Mouse (Mus musculus): ENCODE measurements around the gene Senp3. TPM values are rescaled to one million over a fixed set of nuclear protein-coding genes. Genes with fewer than 3 reads are reported as not detected.
A peak's percentile ranks its signal among the peaks of the same experiment; 100 is the strongest.

Gene Senp3
- polyA plus RNA-seq, 1 experiment, result not detected

GRCm38 (mm10) chr11:69685526-69686148, 3.8 kb upstream of the Senp3 start, which contains the start of gene Tnfsf13:
Gene Tnfsf13, minus strand, starts transcription at chr11:69685784.
- TF ChIP-seq CTCF (IDR thresholded peaks at IDR 0.05; ENCODE audit: insufficient read depth, low read depth, low read length) (no peak), POLR2A (IDR thresholded peaks at IDR 0.05; ENCODE audit: insufficient read depth, low read depth, low read length) (no peak; the same call in 1 of the 2 replicates)
- no peak within 1 kb of the TSS for H3K4me3 ChIP-seq (ENCODE audit: insufficient read depth, low read depth, low read length)
- peaks cover 24% of the 10 kb centered on the region for H3K4me1 ChIP-seq (ENCODE audit: control insufficient read depth, insufficient read depth, low read length)
- 40% methylated on average over 10 of the region's 10 CpGs for WGBS
- H3K27ac ChIP-seq (ENCODE audit: insufficient read depth, low read depth, low read length), result peak within 1 kb of the TSS; percentile 94

GRCm38 (mm10) chr11:69684936-69685335, 3.1 kb upstream of the Senp3 start:
- no peak overlapping the region for H3K4me3 ChIP-seq (ENCODE audit: insufficient read depth, low read depth, low read length)
- WGBS, result 72% methylated on average over 6 of the region's 6 CpGs
- TF ChIP-seq CTCF (IDR thresholded peaks at IDR 0.05; ENCODE audit: insufficient read depth, low read depth, low read length), result no peak
- no peak for TF ChIP-seq POLR2A (IDR thresholded peaks at IDR 0.05; ENCODE audit: insufficient read depth, low read depth, low read length)
- peak overlapping the region; percentile 94 for H3K27ac ChIP-seq (ENCODE audit: insufficient read depth, low read depth, low read length)
- H3K4me1 ChIP-seq (ENCODE audit: control insufficient read depth, insufficient read depth, low read length), result peaks cover 31% of the 10 kb centered on the region

- no peak overlapping the region for H3K4me3 ChIP-seq (ENCODE audit: insufficient read depth, low read depth, low read length)
- no peak for TF ChIP-seq CTCF (IDR thresholded peaks at IDR 0.05; ENCODE audit: insufficient read depth, low read depth, low read length)
- TF ChIP-seq POLR2A (IDR thresholded peaks at IDR 0.05; ENCODE audit: insufficient read depth, low read depth, low read length), result no peak
- peaks cover 32% of the 10 kb centered on the region for H3K4me1 ChIP-seq (ENCODE audit: control insufficient read depth, insufficient read depth, low read length)
- no peak overlapping the region for H3K27ac ChIP-seq (ENCODE audit: insufficient read depth, low read depth, low read length)
- 87% methylated on average over 12 of the region's 12 CpGs for WGBS
Measured at GRCm38 (mm10) chr11:69684128-69684745, 2.4 kb upstream of the Senp3 start.

- H3K4me1 ChIP-seq (ENCODE audit: control insufficient read depth, insufficient read depth, low read length), result peaks cover 34% of the 10 kb centered on the region
- H3K4me3 ChIP-seq (ENCODE audit: insufficient read depth, low read depth, low read length), result no peak overlapping the region
- 79% methylated on average over 7 of the region's 7 CpGs for WGBS
- TF ChIP-seq CTCF (IDR thresholded peaks at IDR 0.05; ENCODE audit: insufficient read depth, low read depth, low read length) (no peak), POLR2A (IDR thresholded peaks at IDR 0.05; ENCODE audit: insufficient read depth, low read depth, low read length) (no peak)
- no peak overlapping the region for H3K27ac ChIP-seq (ENCODE audit: insufficient read depth, low read depth, low read length)
Measured at GRCm38 (mm10) chr11:69683576-69683975, 1.7 kb upstream of the Senp3 start.

- Histone ChIP-seq H3K4me1 (ENCODE audit: control insufficient read depth, insufficient read depth, low read length) (peaks cover 34% of the 10 kb centered on the region), H3K4me3 (ENCODE audit: insufficient read depth, low read depth, low read length) (no peak overlapping the region), H3K27ac (ENCODE audit: insufficient read depth, low read depth, low read length) (peak overlapping the region; percentile 52)
- TF ChIP-seq CTCF (IDR thresholded peaks at IDR 0.05; ENCODE audit: insufficient read depth, low read depth, low read length), result peak; percentile 38; the same call in 1 of the 2 replicates
- no peak for TF ChIP-seq POLR2A (IDR thresholded peaks at IDR 0.05; ENCODE audit: insufficient read depth, low read depth, low read length)
- 7% methylated on average over 12 of the region's 12 CpGs for WGBS
Measured at GRCm38 (mm10) chr11:69682840-69683533, 1.1 kb upstream of the Senp3 start.

GRCm38 (mm10) chr11:69682209-69682839, 440 bp upstream of the Senp3 start:
- H3K4me3 ChIP-seq (ENCODE audit: insufficient read depth, low read depth, low read length), result peak overlapping the region; percentile 73
- peak overlapping the region; percentile 52 for H3K27ac ChIP-seq (ENCODE audit: insufficient read depth, low read depth, low read length)
- TF ChIP-seq POLR2A (IDR thresholded peaks at IDR 0.05; ENCODE audit: insufficient read depth, low read depth, low read length) (no peak), CTCF (IDR thresholded peaks at IDR 0.05; ENCODE audit: insufficient read depth, low read depth, low read length) (no peak)
- WGBS, result 18% methylated on average over 24 of the region's 24 CpGs
- H3K4me1 ChIP-seq (ENCODE audit: control insufficient read depth, insufficient read depth, low read length), result peaks cover 34% of the 10 kb centered on the region

- Histone ChIP-seq H3K27ac (ENCODE audit: insufficient read depth, low read depth, low read length) (no peak overlapping the region), H3K4me1 (ENCODE audit: control insufficient read depth, insufficient read depth, low read length) (peaks cover 17% of the 10 kb centered on the region), H3K4me3 (ENCODE audit: insufficient read depth, low read depth, low read length) (no peak overlapping the region)
- WGBS, result 88% methylated on average over 30 of the region's 30 CpGs
- TF ChIP-seq CTCF (IDR thresholded peaks at IDR 0.05; ENCODE audit: insufficient read depth, low read depth, low read length) (no peak), POLR2A (IDR thresholded peaks at IDR 0.05; ENCODE audit: insufficient read depth, low read depth, low read length) (no peak)
Measured at GRCm38 (mm10) chr11:69680136-69680855, 1.6 kb downstream of the Senp3 start.

- no peak overlapping the region for H3K4me3 ChIP-seq (ENCODE audit: insufficient read depth, low read depth, low read length)
- no peak overlapping the region for H3K27ac ChIP-seq (ENCODE audit: insufficient read depth, low read depth, low read length)
- WGBS, result 96% methylated on average over 2 of the region's 2 CpGs
- no peak for TF ChIP-seq POLR2A (IDR thresholded peaks at IDR 0.05; ENCODE audit: insufficient read depth, low read depth, low read length)
- TF ChIP-seq CTCF (IDR thresholded peaks at IDR 0.05; ENCODE audit: insufficient read depth, low read depth, low read length), result no peak
- H3K4me1 ChIP-seq (ENCODE audit: control insufficient read depth, insufficient read depth, low read length), result peaks cover 12% of the 10 kb centered on the region
Measured at GRCm38 (mm10) chr11:69679144-69679543, 2.7 kb downstream of the Senp3 start.
